In genomic region chr5:43094329-43094898, GRCm38 (mm10) we compare ENCODE assay signal across 8 mouse cellular contexts.
A peak's percentile ranks its signal among the peaks of the same experiment; 100 is the strongest.
DNase-seq lines count a peak whose midpoint lies in the region; ATAC-seq and TF ChIP-seq lines count a peak whose summit lies in the region.

No protein-coding gene starts in this region.

- no peak overlapping the region for H3K4me3 ChIP-seq in MEL (ENCODE audit: control insufficient read depth in 1 of 2, insufficient read depth in 1 of 2, low read depth in 2 of 2, low read length in 2 of 2)
- no peak overlapping the region for H3K4me3 ChIP-seq in stomach, embryonic 14.5 days (ENCODE audit: low read depth, low read length)

- no peak overlapping the region for H3K4me2 ChIP-seq in stomach, embryonic 14.5 days (replicated peaks; ENCODE audit: low read depth, low read length)

- WGBS in stomach, embryonic 14.5 days = 14% methylated on average over 7 of the region's 7 CpGs

- no peaks in the 10 kb centered on the region for H3K79me2 ChIP-seq in MEL (ENCODE audit: control insufficient read depth, insufficient read depth, low read length, poor library complexity)

- ATAC-seq in stomach, embryonic 14.5 days (ENCODE audit: insufficient number of reproducible peaks, insufficient read depth, low FRiP score, low read depth) = peak; percentile 67; the same call in 1 of the 2 replicates

- no peak for TF ChIP-seq POLR2A in MEL (IDR thresholded peaks at IDR 0.05; ENCODE audit: control insufficient read depth in 1 of 2, insufficient read depth in 1 of 2, low read depth in 1 of 2, low read length in 2 of 2, poor library complexity in 1 of 2)

- peak; percentile 40 for DNase-seq in MEL (ENCODE audit: low read depth, low spot score)
- peak; percentile 48 to 73 for DNase-seq in cerebellum, postnatal 14 days
- peak; percentile 70 to 73 for DNase-seq in heart, adult 18-20 months
- DNase-seq in kidney, adult 18-20 months = peak; percentile 51
- peak; percentile 23 for DNase-seq in lung, postnatal 14 days
- no peak for DNase-seq in ovary, postnatal 36 days (ENCODE audit: low spot score)
- DNase-seq in thymus, postnatal 25 days = no peak

- H3K9ac ChIP-seq in MEL (ENCODE audit: control insufficient read depth, low read depth, low read length, poor library complexity, severe bottlenecking) = no peak overlapping the region
- no peak overlapping the region for H3K9ac ChIP-seq in stomach, embryonic 14.5 days (replicated peaks; ENCODE audit: low read depth, low read length)

- H3K36me3 ChIP-seq in MEL (ENCODE audit: control insufficient read depth in 1 of 2, insufficient read depth in 2 of 2, low read length in 2 of 2) = peaks cover 0 to 15% of the 10 kb centered on the region in 2 experiments; a peak in 2 of 4 replicates
- no peaks in the 10 kb centered on the region for H3K36me3 ChIP-seq in stomach, embryonic 14.5 days (ENCODE audit: control insufficient read depth, insufficient read depth, low read length)

- TF ChIP-seq RAD21 in MEL (IDR thresholded peaks at IDR 0.05; ENCODE audit: low read depth, low read length) = no peak

- TF ChIP-seq EP300 in MEL (IDR thresholded peaks at IDR 0.05; ENCODE audit: low read depth in 1 of 2, low read length in 2 of 2) = peak in 1 of 2 experiments; percentile 57; a peak in 1 of 4 replicates

- TF ChIP-seq CTCF in MEL (IDR thresholded peaks at IDR 0.05 in 2 of 3, conservative IDR thresholded peaks at IDR 0.05 in 1 of 3; ENCODE audit: control insufficient read depth in 1 of 3, insufficient read depth in 1 of 3, low read depth in 2 of 3, low read length in 3 of 3, poor library complexity in 1 of 3, severe bottlenecking in 1 of 3) = no peak

- H3K9me3 ChIP-seq in MEL (replicated peaks; ENCODE audit: insufficient read depth, low read length) = no peaks in the 10 kb centered on the region
- H3K9me3 ChIP-seq in stomach, embryonic 14.5 days (ENCODE audit: control insufficient read depth, low read depth, low read length) = no peaks in the 10 kb centered on the region

- H3K4me1 ChIP-seq in MEL (ENCODE audit: control insufficient read depth in 1 of 2, insufficient read depth in 2 of 2, low read length in 2 of 2) = peaks cover 14 to 17% of the 10 kb centered on the region in 2 experiments
- peaks cover 8% of the 10 kb centered on the region for H3K4me1 ChIP-seq in stomach, embryonic 14.5 days (ENCODE audit: control insufficient read depth, insufficient read depth, low read length)

- H3K27me3 ChIP-seq in MEL (ENCODE audit: control insufficient read depth in 1 of 2, insufficient read depth in 2 of 2, low read length in 2 of 2) = no peaks in the 10 kb centered on the region
- no peaks in the 10 kb centered on the region for H3K27me3 ChIP-seq in stomach, embryonic 14.5 days (ENCODE audit: control insufficient read depth, insufficient read depth, low read length)

- peak overlapping the region; percentile 0; the same call in 1 of the 2 replicates for H3K27ac ChIP-seq in MEL (ENCODE audit: control insufficient read depth, low read depth, low read length)
- H3K27ac ChIP-seq in stomach, embryonic 14.5 days (ENCODE audit: low read length) = peak overlapping the region; percentile 36; the same call in 1 of the 2 replicates

TF ChIP-seq in MEL, 35 proteins besides CTCF, POLR2A, EP300 and RAD21:
- TF ChIP-seq GATA1 (IDR thresholded peaks at IDR 0.05; ENCODE audit: low read depth, low read length) (0 out of 2 replicates have a peak, but pooled peaks have one; percentile 15), MEF2A (IDR thresholded peaks at IDR 0.05; ENCODE audit: extremely low read depth, insufficient replicate concordance, low read depth, low read length, poor library complexity, severe bottlenecking) (peak; percentile 45; the same call in 1 of the 2 replicates), MXI1 (IDR thresholded peaks at IDR 0.05; ENCODE audit: low read depth, low read length) (peak; percentile 77), BHLHE40 (IDR thresholded peaks at IDR 0.05; ENCODE audit: borderline replicate concordance, low read depth, low read length) (0 out of 2 replicates have a peak, but pooled peaks have one; percentile 18), TCF12 (IDR thresholded peaks at IDR 0.05; ENCODE audit: low read depth, low read length) (no peak), USF1 (IDR thresholded peaks at IDR 0.05; ENCODE audit: low read depth, low read length) (peak; percentile 76), USF2 (IDR thresholded peaks at IDR 0.05; ENCODE audit: borderline replicate concordance in 1 of 2, insufficient read depth in 1 of 2, low read depth in 1 of 2, low read length in 2 of 2) (no peak), MYC (IDR thresholded peaks at IDR 0.05; ENCODE audit: low read depth, low read length) (0 out of 2 replicates have a peak, but pooled peaks have one; percentile 29), CHD2 (IDR thresholded peaks at IDR 0.05; ENCODE audit: low read length) (no peak), MAX (IDR thresholded peaks at IDR 0.05; ENCODE audit: low read length) (peak; percentile 69), ETS1 (IDR thresholded peaks at IDR 0.05; ENCODE audit: low read depth, low read length) (peak; percentile 73), CHD1 (IDR thresholded peaks at IDR 0.05; ENCODE audit: low read depth, low read length) (no peak), ZNF384 (IDR thresholded peaks at IDR 0.05; ENCODE audit: low read depth, low read length) (no peak), HCFC1 (IDR thresholded peaks at IDR 0.05; ENCODE audit: low read depth, low read length) (no peak)

Comparison
In these comparisons a context has a peak if more than half of its experiments do, and no peak if none do; other contexts are left out.
1. DNase-seq: peak in MEL (single experiment), cerebellum, postnatal 14 days (2 of 2), heart, adult 18-20 months (2 of 2), kidney, adult 18-20 months (single experiment) and lung, postnatal 14 days (single experiment); none in ovary, postnatal 36 days (single experiment) and thymus, postnatal 25 days (single experiment).